Mouse (Mus musculus): Measurements from ENCODE around the gene Fzd10.

GRCm38 (mm10) chr5:128568970-128569369 lies 31.7 kb upstream of the Fzd10 start:
- TF ChIP-seq CTCF (IDR thresholded peaks at IDR 0.05; ENCODE audit: extremely low read depth, insufficient read length, insufficient replicate concordance, low read depth, low read length) (no peak), POLR2A (IDR thresholded peaks at IDR 0.05; ENCODE audit: low read depth, low read length) (no peak)

Measured in small intestine, adult 2 months (tissue).